In the genomic region with DNA sequence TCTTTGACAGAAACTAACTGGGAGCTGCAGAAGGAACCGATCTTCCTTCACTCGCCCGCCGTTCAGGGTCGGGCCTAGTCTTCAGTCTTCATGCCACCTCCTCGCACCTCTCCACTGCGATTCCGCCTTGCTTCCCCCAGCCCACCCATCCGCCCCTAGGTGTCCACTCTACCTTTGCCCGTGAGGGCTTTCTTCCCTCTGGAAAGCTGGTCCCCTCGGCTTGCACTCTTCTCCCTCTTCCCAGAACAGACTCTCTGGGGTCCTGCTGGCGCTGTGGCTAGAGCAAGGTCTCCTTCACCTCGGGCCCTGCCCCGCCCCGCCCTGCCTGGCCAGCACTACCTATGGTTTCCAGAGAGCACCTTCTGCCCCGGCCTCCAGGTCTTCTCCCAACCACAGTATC, we compare ENCODE assay signal across 8 mouse cellular contexts.
DNase-seq lines count a peak whose midpoint lies in the region; ATAC-seq and TF ChIP-seq lines count a peak whose summit lies in the region.

No protein-coding gene starts in this region.

- peak overlapping the region; percentile 80 for H3K4me3 ChIP-seq in lung, embryonic 14.5 days (ENCODE audit: low read depth, low read length)
- H3K4me3 ChIP-seq in midbrain, embryonic 10.5 days: peak overlapping the region; percentile 80

- peak overlapping the region; percentile 89 for H3K27ac ChIP-seq in lung, embryonic 14.5 days (ENCODE audit: low read depth)
- peak overlapping the region; percentile 98 for H3K27ac ChIP-seq in midbrain, embryonic 10.5 days (replicated peaks)

- H3K36me3 ChIP-seq in lung, embryonic 14.5 days (ENCODE audit: insufficient read depth): peaks cover 7% of the 10 kb centered on the region; the same call in 1 of the 2 replicates
- H3K36me3 ChIP-seq in midbrain, embryonic 10.5 days: peaks cover 16% of the 10 kb centered on the region

- peaks cover 19% of the 10 kb centered on the region; the same call in 1 of the 2 replicates for H3K4me1 ChIP-seq in lung, embryonic 14.5 days (ENCODE audit: insufficient read depth)
- H3K4me1 ChIP-seq in midbrain, embryonic 10.5 days: peaks cover 52% of the 10 kb centered on the region

- peak overlapping the region; percentile 65 for H3K9ac ChIP-seq in lung, embryonic 14.5 days

- DNase-seq in adrenal gland, postnatal 14 days: peak; percentile 53
- no peak for DNase-seq in adrenal gland, adult (ENCODE audit: inconsistent age in 2 of 2, low spot score in 1 of 2)
- DNase-seq in lung, embryonic 14.5 days: no peak
- no peak for DNase-seq in lung, postnatal 4 days
- peak; percentile 69 for DNase-seq in kidney, postnatal 10 days
- no peak for DNase-seq in midbrain, embryonic 10.5 days (ENCODE audit: low spot score)
- no peak for DNase-seq in B cell, adult 2 months
- DNase-seq in right cerebral cortex, postnatal 10 days (ENCODE audit: low spot score in 2 of 2): no peak

- H3K9me3 ChIP-seq in lung, embryonic 14.5 days (ENCODE audit: low read depth, low read length): no peaks in the 10 kb centered on the region
- H3K9me3 ChIP-seq in midbrain, embryonic 10.5 days (replicated peaks): peaks cover 5% of the 10 kb centered on the region; the same call in 1 of the 2 replicates

- peak overlapping the region; percentile 87 for H3K4me2 ChIP-seq in lung, embryonic 14.5 days

- H3K27me3 ChIP-seq in lung, embryonic 14.5 days (ENCODE audit: insufficient read depth, low read length): no peaks in the 10 kb centered on the region
- no peaks in the 10 kb centered on the region for H3K27me3 ChIP-seq in midbrain, embryonic 10.5 days (ENCODE audit: low read depth, poor library complexity, severe bottlenecking)

- TF ChIP-seq CTCF in lung, embryonic 14.5 days (IDR thresholded peaks at IDR 0.05; ENCODE audit: low read depth): no peak

- ATAC-seq in lung, embryonic 14.5 days (ENCODE audit: insufficient read depth): peak; percentile 65

- WGBS in lung, embryonic 14.5 days: under 1% methylated on average over 16 of the region's 16 CpGs
- 2% methylated on average over 16 of the region's 16 CpGs for WGBS in midbrain, embryonic 10.5 days

Comparison
In these comparisons a context has a peak if more than half of its experiments do, and no peak if none do; other contexts are left out.
1. DNase-seq: peak in adrenal gland, postnatal 14 days (single experiment) and kidney, postnatal 10 days (single experiment); none in adrenal gland, adult (0 of 2), lung, embryonic 14.5 days (single experiment), lung, postnatal 4 days (0 of 2), midbrain, embryonic 10.5 days (single experiment), B cell, adult 2 months (0 of 2) and right cerebral cortex, postnatal 10 days (0 of 2).